Mouse (Mus musculus) ES-E14 (cell line): Measurements from ENCODE around the gene Tigar. TPM values are rescaled to one million over a fixed set of nuclear protein-coding genes. Genes with fewer than 3 reads are reported as not detected.

Experiments
- DNase-seq: peaks from one replicate; pipeline ENCODE4 v3.0.0-alpha.2; 2013; ENCODE audit warnings: low read depth, low spot score
- H3K27ac ChIP-seq: 2 replicates; pipeline ENCODE4 v1.5.1; 2012; ENCODE audit warnings: low read depth, mild to moderate bottlenecking, low read length, moderate library complexity, mixed read lengths; ENCODE audit not compliant: poor library complexity, insufficient read depth, severe bottlenecking
- H3K36me3 ChIP-seq: 2 replicates; pipeline ENCODE4 v1.6.1; 2012; ENCODE audit warnings: mild to moderate bottlenecking, low read length, moderate library complexity, mixed read lengths; ENCODE audit not compliant: control insufficient read depth, poor library complexity, insufficient read depth, severe bottlenecking
- H3K4me1 ChIP-seq, 2 experiments: fragments of 150-350 bp in 1 of 2; sonication (generic) in 1 of 2; 2 replicates each; pipeline ENCODE4 v1.6.1; 2012; ENCODE audit warnings: low read length in 2 of 2, mild to moderate bottlenecking in 1 of 2, mixed read lengths in 1 of 2; ENCODE audit not compliant: control insufficient read depth in 2 of 2, insufficient read depth in 2 of 2, poor library complexity in 1 of 2
- H3K4me3 ChIP-seq, 2 experiments: fragments of 150-350 bp in 1 of 2; sonication (generic) in 1 of 2; 2 replicates each; pipeline ENCODE4 v1.5.1; 2012; ENCODE audit warnings: low read length in 2 of 2, low read depth in 1 of 2, mild to moderate bottlenecking in 1 of 2, mixed read lengths in 1 of 2; ENCODE audit not compliant: insufficient read depth in 1 of 2, poor library complexity in 1 of 2, severe bottlenecking in 1 of 2
- H3K9ac ChIP-seq: 2 replicates; pipeline ENCODE4 v1.6.1; 2012; ENCODE audit warnings: low read depth, mild to moderate bottlenecking, low read length, mixed read lengths; ENCODE audit not compliant: poor library complexity, insufficient read depth, severe bottlenecking
- H3K9me3 ChIP-seq: fragments of 150-350 bp; sonication (generic); 2 replicates; pipeline ENCODE4 v1.6.1; 2012; ENCODE audit warnings: low read depth, mild to moderate bottlenecking, low read length; ENCODE audit not compliant: control insufficient read depth, insufficient read depth
- CHD2 ChIP-seq: IDR thresholded peaks from 2 replicates; pipeline ENCODE4 v1.6.1; 2014; ENCODE audit warnings: mild to moderate bottlenecking, low read depth, low read length, inconsistent platforms
- HCFC1 ChIP-seq: IDR thresholded peaks from 2 replicates; pipeline ENCODE4 v1.6.1; 2012; ENCODE audit warnings: low read length, inconsistent platforms, borderline replicate concordance; ENCODE audit not compliant: insufficient read depth
- MAFK ChIP-seq: IDR thresholded peaks from 2 replicates; pipeline ENCODE4 v1.6.1; 2014; ENCODE audit warnings: mild to moderate bottlenecking, low read depth, low read length, inconsistent platforms; ENCODE audit not compliant: insufficient read depth
- ZC3H11A ChIP-seq: IDR thresholded peaks from 2 replicates; pipeline ENCODE4 v1.6.1; 2012; ENCODE audit warnings: low read depth, mild to moderate bottlenecking, inconsistent platforms, low read length, borderline replicate concordance
- ZNF384 ChIP-seq: IDR thresholded peaks from 2 replicates; pipeline ENCODE4 v1.6.1; 2012; ENCODE audit warnings: low read depth, low read length, inconsistent platforms
- in situ Hi-C, 2 experiments: fragments of 600-800 bp; cut with MboI; formaldehyde crosslinking; loops; one replicate each; pipeline ENCODE4 v1.15.1; 2025; ENCODE audit warnings: low sequenced_read_pairs in 2 of 2, inconsistent platforms in 1 of 2; ENCODE audit not compliant: unreplicated experiment in 2 of 2
- total RNA-seq: library from RNA; depleted of rRNA; stranded (reverse); fragments of 300-350 nt; gene quantifications from 2 replicates; pipeline ENCODE4 v1.2.3, GENCODE M21; 2012

The Tigar gene
- total RNA-seq, 1 experiment, result 22.9 TPM

- in situ Hi-C loops, result loop anchor here in 1 of 2 experiments (25.0 kb wide), 1 partner anchor 517 kb away; the partner anchor contains the start of gene Kcna1
- Histone ChIP-seq H3K4me1 (peaks cover 0 to 11% of the 10 kb centered on the region in 2 experiments; a peak in 1 of 4 replicates), H3K36me3 (no peaks in the 10 kb centered on the region), H3K27ac (no peak overlapping the region), H3K4me3 (peak overlapping the region; percentile 52 to 60), H3K9me3 (no peaks in the 10 kb centered on the region), H3K9ac (no peak overlapping the region)
- DNase-seq, result peak; percentile 34
- TF ChIP-seq ZC3H11A (no peak), HCFC1 (no peak), ZNF384 (no peak), MAFK (no peak), CHD2 (no peak)
These were observed 44.8 kb upstream of the Tigar start for GRCm38 (mm10) chr6:127153972-127154707.

- H3K9me3 ChIP-seq, result no peaks in the 10 kb centered on the region
- in situ Hi-C loops, result loop anchor here in 1 of 2 experiments (25.0 kb wide), 1 partner anchor 516 kb away; the partner anchor contains the start of gene Kcna1
- DNase-seq, result no peak
- H3K4me1 ChIP-seq, result peaks cover 0 to 11% of the 10 kb centered on the region in 2 experiments; a peak in 1 of 4 replicates
- no peak overlapping the region for H3K27ac ChIP-seq
- TF ChIP-seq MAFK, result no peak
- no peak for TF ChIP-seq CHD2
- no peak for TF ChIP-seq HCFC1
- no peak for TF ChIP-seq ZNF384
- TF ChIP-seq ZC3H11A, result no peak
- no peak overlapping the region for H3K9ac ChIP-seq
- peak overlapping the region; percentile 34 to 39 for H3K4me3 ChIP-seq
- no peaks in the 10 kb centered on the region for H3K36me3 ChIP-seq
These were observed 44.0 kb upstream of the Tigar start for GRCm38 (mm10) chr6:127153296-127153800.

GRCm38 (mm10) chr6:127152106-127152951 lies 43.0 kb upstream of the Tigar start, which contains the start of gene Ccnd2:
Ccnd2 (minus strand) TSS chr6:127152193.
- in situ Hi-C loops, result loop anchor here in 1 of 2 experiments (25.0 kb wide), 1 partner anchor 515 kb away; the partner anchor contains the start of gene Kcna1
- peak within 1 kb of the TSS; percentile 26; the same call in 1 of the 2 replicates for H3K9ac ChIP-seq
- DNase-seq, result peak; percentile 53
- H3K9me3 ChIP-seq, result no peaks in the 10 kb centered on the region
- H3K36me3 ChIP-seq, result no peaks in the 10 kb centered on the region
- no peak within 1 kb of the TSS for H3K27ac ChIP-seq
- peak within 1 kb of the TSS; percentile 42 to 56 for H3K4me3 ChIP-seq
- TF ChIP-seq MAFK (no peak), ZNF384 (peak; percentile 96), ZC3H11A (no peak)
- H3K4me1 ChIP-seq, result peaks cover 0 to 11% of the 10 kb centered on the region in 2 experiments; a peak in 1 of 4 replicates

- H3K9me3 ChIP-seq, result no peaks in the 10 kb centered on the region
- no peak for TF ChIP-seq HCFC1
- TF ChIP-seq ZC3H11A, result no peak
- no peak for TF ChIP-seq MAFK
- no peak for TF ChIP-seq ZNF384
- H3K4me1 ChIP-seq, result peaks cover 0 to 11% of the 10 kb centered on the region in 2 experiments; a peak in 1 of 4 replicates
These were observed 42.3 kb upstream of the Tigar start for GRCm38 (mm10) chr6:127151565-127152105.

More at GRCm38 (mm10) chr6:127151565-127152105, 42.3 kb upstream of the Tigar start:
- in situ Hi-C loops, result loop anchor here in 1 of 2 experiments (25.0 kb wide), 1 partner anchor 514 kb away; the partner anchor contains the start of gene Kcna1
- no peak for DNase-seq
- no peak overlapping the region for H3K27ac ChIP-seq
- H3K36me3 ChIP-seq, result no peaks in the 10 kb centered on the region
- peak overlapping the region; percentile 24 to 56; a peak in 3 of 4 replicates for H3K4me3 ChIP-seq
- no peak overlapping the region for H3K9ac ChIP-seq
